Mouse (Mus musculus): Measurements from ENCODE around the gene Fam19a4.
"Not testable (repeated sequence)": the region's sequence is repeated elsewhere in the genome, so short reads cannot be mapped to it uniquely, and the experiment has no call there.

Fam19a4 gene

GRCm38 (mm10) chr6:96944796-96945195 lies 115.4 kb downstream of the Fam19a4 start:
- DNase-seq (ENCODE audit: low read depth, low spot score) = no peak

- no peak for DNase-seq (ENCODE audit: low read depth, low spot score)
Observed at GRCm38 (mm10) chr6:96935776-96936175, 124.4 kb downstream of the Fam19a4 start.

- DNase-seq (ENCODE audit: low read depth, low spot score) = no peak
Observed at GRCm38 (mm10) chr6:96909061-96909480, 151.1 kb downstream of the Fam19a4 start.

- DNase-seq (ENCODE audit: low read depth, low spot score) = not testable (repeated sequence)
Observed at GRCm38 (mm10) chr6:96877105-96877504, 183.1 kb downstream of the Fam19a4 start.

GRCm38 (mm10) chr6:96876651-96877050 lies 183.6 kb downstream of the Fam19a4 start:
- not testable (repeated sequence) for DNase-seq (ENCODE audit: low read depth, low spot score)

- DNase-seq (ENCODE audit: low read depth, low spot score) = no peak
Observed at GRCm38 (mm10) chr6:96853065-96853464, 207.1 kb downstream of the Fam19a4 start.

GRCm38 (mm10) chr6:96843944-96844343 lies 216.3 kb downstream of the Fam19a4 start:
- DNase-seq (ENCODE audit: low read depth, low spot score) = peak; percentile 20

GRCm38 (mm10) chr6:96840634-96841033 lies 219.6 kb downstream of the Fam19a4 start:
- DNase-seq (ENCODE audit: low read depth, low spot score) = no peak

- no peak for DNase-seq (ENCODE audit: low read depth, low spot score)
Observed at GRCm38 (mm10) chr6:96826626-96827025, 233.6 kb downstream of the Fam19a4 start.

GRCm38 (mm10) chr6:96802981-96803380 lies 257.2 kb downstream of the Fam19a4 start:
- no peak for DNase-seq (ENCODE audit: low read depth, low spot score)

GRCm38 (mm10) chr6:96798746-96799145 lies 261.5 kb downstream of the Fam19a4 start:
- no peak for DNase-seq (ENCODE audit: low read depth, low spot score)

- DNase-seq (ENCODE audit: low read depth, low spot score) = no peak
Observed at GRCm38 (mm10) chr6:96797451-96797850, 262.8 kb downstream of the Fam19a4 start.

Data from 3T3-L1 (cell line).